Mouse (Mus musculus): ENCODE results near the gene Cst3. TPM values are rescaled to one million over a fixed set of nuclear protein-coding genes. Genes with fewer than 3 reads are reported as not detected.

Cst3 gene
- polyA plus RNA-seq, 1 experiment from 2014 or later: 291 TPM

GRCm38 (mm10) chr2:148874617-148875334 is 716 bp downstream of the Cst3 start:
- WGBS: 3% methylated on average over 34 of the region's 34 CpGs
- Histone ChIP-seq H3K9me3 (replicated peaks) (no peaks in the 10 kb centered on the region), H3K4me1 (peaks cover 41% of the 10 kb centered on the region), H3K27me3 (ENCODE audit: low read depth, poor library complexity, severe bottlenecking) (no peaks in the 10 kb centered on the region), H3K36me3 (peaks cover 33% of the 10 kb centered on the region), H3K27ac (replicated peaks) (peak overlapping the region; percentile 93), H3K4me3 (peak overlapping the region; percentile 84)
- DNase-seq (ENCODE audit: low spot score): no peak

- peak overlapping the region; percentile 84 for H3K4me3 ChIP-seq
- 51% methylated on average over 3 of the region's 3 CpGs for WGBS
- DNase-seq (ENCODE audit: low spot score): no peak
- peaks cover 36% of the 10 kb centered on the region for H3K36me3 ChIP-seq
- no peaks in the 10 kb centered on the region for H3K9me3 ChIP-seq (replicated peaks)
- H3K27ac ChIP-seq (replicated peaks): peak overlapping the region; percentile 93; the same call in 1 of the 2 replicates
- no peaks in the 10 kb centered on the region for H3K27me3 ChIP-seq (ENCODE audit: low read depth, poor library complexity, severe bottlenecking)
- peaks cover 39% of the 10 kb centered on the region for H3K4me1 ChIP-seq
Observed at GRCm38 (mm10) chr2:148874224-148874616, 1.3 kb downstream of the Cst3 start.

- DNase-seq (ENCODE audit: low spot score): no peak
- WGBS: 91% methylated on average over 4 of the region's 4 CpGs
- Histone ChIP-seq H3K27me3 (ENCODE audit: low read depth, poor library complexity, severe bottlenecking) (no peaks in the 10 kb centered on the region), H3K4me3 (peak overlapping the region; percentile 84; the same call in 1 of the 2 replicates), H3K4me1 (peaks cover 31% of the 10 kb centered on the region), H3K36me3 (peaks cover 36% of the 10 kb centered on the region), H3K27ac (replicated peaks) (no peak overlapping the region), H3K9me3 (replicated peaks) (no peaks in the 10 kb centered on the region)
Observed at GRCm38 (mm10) chr2:148872860-148873259, 2.6 kb downstream of the Cst3 start.

GRCm38 (mm10) chr2:148870526-148870925 is 5.0 kb downstream of the Cst3 start:
- peaks cover 24% of the 10 kb centered on the region for H3K4me1 ChIP-seq
- WGBS: 87% methylated on average over 3 of the region's 3 CpGs
- H3K36me3 ChIP-seq: peaks cover 36% of the 10 kb centered on the region
- DNase-seq (ENCODE audit: low spot score): no peak
- no peak overlapping the region for H3K4me3 ChIP-seq
- H3K9me3 ChIP-seq (replicated peaks): no peaks in the 10 kb centered on the region
- no peak overlapping the region for H3K27ac ChIP-seq (replicated peaks)
- H3K27me3 ChIP-seq (ENCODE audit: low read depth, poor library complexity, severe bottlenecking): no peaks in the 10 kb centered on the region

- Histone ChIP-seq H3K4me3 (no peak overlapping the region), H3K27me3 (ENCODE audit: low read depth, poor library complexity, severe bottlenecking) (no peaks in the 10 kb centered on the region), H3K27ac (replicated peaks) (no peak overlapping the region), H3K4me1 (peaks cover 13% of the 10 kb centered on the region), H3K9me3 (replicated peaks) (no peaks in the 10 kb centered on the region), H3K36me3 (peaks cover 36% of the 10 kb centered on the region)
- DNase-seq (ENCODE audit: low spot score): no peak
- 76% methylated on average over 1 of the region's 1 CpGs for WGBS
Observed at GRCm38 (mm10) chr2:148868959-148869358, 6.5 kb downstream of the Cst3 start.

- H3K4me1 ChIP-seq: no peaks in the 10 kb centered on the region
- H3K9me3 ChIP-seq (replicated peaks): no peaks in the 10 kb centered on the region
- no peak within 1 kb of the TSS for H3K4me3 ChIP-seq
- 68% methylated on average over 2 of the region's 2 CpGs for WGBS
- H3K27me3 ChIP-seq (ENCODE audit: low read depth, poor library complexity, severe bottlenecking): no peaks in the 10 kb centered on the region
- DNase-seq (ENCODE audit: low spot score): no peak
- no peak within 1 kb of the TSS for H3K27ac ChIP-seq (replicated peaks)
- peaks cover 4% of the 10 kb centered on the region; the same call in 1 of the 2 replicates for H3K36me3 ChIP-seq
Observed at GRCm38 (mm10) chr2:148864966-148865365, 10.5 kb downstream of the Cst3 start, which contains the start of gene 9230104L09Rik. 9230104L09Rik (minus strand) TSS chr2:148865038.

GRCm38 (mm10) chr2:148861693-148862092 is 13.8 kb downstream of the Cst3 start:
- Histone ChIP-seq H3K27me3 (ENCODE audit: low read depth, poor library complexity, severe bottlenecking) (no peaks in the 10 kb centered on the region), H3K9me3 (replicated peaks) (no peaks in the 10 kb centered on the region), H3K4me3 (no peak overlapping the region), H3K36me3 (no peaks in the 10 kb centered on the region), H3K27ac (replicated peaks) (no peak overlapping the region), H3K4me1 (no peaks in the 10 kb centered on the region)
- no peak for DNase-seq (ENCODE audit: low spot score)

- 91% methylated on average over 4 of the region's 4 CpGs for WGBS
- no peak for DNase-seq (ENCODE audit: low spot score)
- Histone ChIP-seq H3K9me3 (replicated peaks) (no peaks in the 10 kb centered on the region), H3K36me3 (no peaks in the 10 kb centered on the region), H3K4me1 (no peaks in the 10 kb centered on the region), H3K4me3 (no peak overlapping the region), H3K27me3 (ENCODE audit: low read depth, poor library complexity, severe bottlenecking) (no peaks in the 10 kb centered on the region), H3K27ac (replicated peaks) (no peak overlapping the region)
Observed at GRCm38 (mm10) chr2:148860993-148861392, 14.5 kb downstream of the Cst3 start.

- Histone ChIP-seq H3K4me3 (no peak overlapping the region), H3K27ac (replicated peaks) (no peak overlapping the region), H3K27me3 (ENCODE audit: low read depth, poor library complexity, severe bottlenecking) (no peaks in the 10 kb centered on the region), H3K9me3 (replicated peaks) (no peaks in the 10 kb centered on the region), H3K4me1 (no peaks in the 10 kb centered on the region), H3K36me3 (no peaks in the 10 kb centered on the region)
- 85% methylated on average over 4 of the region's 4 CpGs for WGBS
- no peak for DNase-seq (ENCODE audit: low spot score)
Observed at GRCm38 (mm10) chr2:148857506-148857905, 18.0 kb downstream of the Cst3 start.

GRCm38 (mm10) chr2:148856630-148857400 is 18.7 kb downstream of the Cst3 start:
- no peaks in the 10 kb centered on the region for H3K36me3 ChIP-seq
- H3K9me3 ChIP-seq (replicated peaks): no peaks in the 10 kb centered on the region
- H3K27ac ChIP-seq (replicated peaks): no peak overlapping the region
- H3K4me1 ChIP-seq: no peaks in the 10 kb centered on the region
- WGBS: 81% methylated on average over 8 of the region's 8 CpGs
- H3K27me3 ChIP-seq (ENCODE audit: low read depth, poor library complexity, severe bottlenecking): no peaks in the 10 kb centered on the region
- DNase-seq (ENCODE audit: low spot score): no peak
- no peak overlapping the region for H3K4me3 ChIP-seq

GRCm38 (mm10) chr2:148851116-148851906 is 24.2 kb downstream of the Cst3 start:
- Histone ChIP-seq H3K27me3 (ENCODE audit: low read depth, poor library complexity, severe bottlenecking) (no peaks in the 10 kb centered on the region), H3K4me1 (no peaks in the 10 kb centered on the region), H3K36me3 (no peaks in the 10 kb centered on the region), H3K9me3 (replicated peaks) (no peaks in the 10 kb centered on the region), H3K4me3 (no peak overlapping the region), H3K27ac (replicated peaks) (no peak overlapping the region)
- 49% methylated on average over 8 of the region's 8 CpGs for WGBS
- peak; percentile 64 for DNase-seq (ENCODE audit: low spot score)

- 84% methylated on average over 2 of the region's 2 CpGs for WGBS
- Histone ChIP-seq H3K27me3 (ENCODE audit: low read depth, poor library complexity, severe bottlenecking) (no peaks in the 10 kb centered on the region), H3K9me3 (replicated peaks) (no peaks in the 10 kb centered on the region), H3K4me3 (no peak overlapping the region), H3K4me1 (no peaks in the 10 kb centered on the region), H3K36me3 (no peaks in the 10 kb centered on the region), H3K27ac (replicated peaks) (no peak overlapping the region)
- DNase-seq (ENCODE audit: low spot score): no peak
Observed at GRCm38 (mm10) chr2:148839224-148839623, 36.3 kb downstream of the Cst3 start.
